Mouse (Mus musculus) G1E (cell line): ENCODE data around the gene R3hdm4. TPM values are rescaled to one million over a fixed set of nuclear protein-coding genes. Genes with fewer than 3 reads are reported as not detected.
A peak's percentile ranks its signal among the peaks of the same experiment; 100 is the strongest.

Source experiments
- ATAC-seq: 2 replicates; pipeline ENCODE4 v1.8.0; 2016; ENCODE audit warnings: mild to moderate bottlenecking; ENCODE audit not compliant: insufficient number of reproducible peaks, poor library complexity, low FRiP score, severe bottlenecking; ENCODE audit errors: extremely low read depth
- DNase-seq: peaks from one replicate; pipeline ENCODE4 v3.0.0; 2012; ENCODE audit warnings: low spot score
- H3K27me3 ChIP-seq: 2 replicates; pipeline ENCODE4 v1.6.1; 2012; ENCODE audit warnings: mild to moderate bottlenecking, low read length, inconsistent platforms; ENCODE audit not compliant: insufficient read depth
- H3K36me3 ChIP-seq: replicated peaks from 2 replicates; pipeline ENCODE3; 2012; ENCODE audit warnings: mild to moderate bottlenecking, inconsistent platforms
- H3K4me1 ChIP-seq: 2 replicates; pipeline ENCODE4 v1.6.1; 2012; ENCODE audit warnings: low read depth, low read length, inconsistent platforms, mixed read lengths; ENCODE audit not compliant: insufficient read depth
- H3K4me3 ChIP-seq: 2 replicates; pipeline ENCODE4 v1.5.1; 2012; ENCODE audit warnings: low read depth, mild to moderate bottlenecking, inconsistent platforms, low read length, moderate library complexity, mixed read lengths
- H3K9me3 ChIP-seq: replicated peaks from 2 replicates; pipeline ENCODE4 v1.6.1; 2012; ENCODE audit warnings: inconsistent platforms
- CTCF ChIP-seq: IDR thresholded peaks from 2 replicates; pipeline ENCODE4 v1.5.1; 2012; ENCODE audit warnings: low read depth, low read length, inconsistent platforms, mixed read lengths
- GATA1 ChIP-seq: IDR thresholded peaks from 2 replicates; pipeline ENCODE4 v1.6.1; 2012; ENCODE audit warnings: borderline replicate concordance, low read length, inconsistent platforms, mixed read lengths
- GATA2 ChIP-seq: IDR thresholded peaks from 2 replicates; pipeline ENCODE4 v1.6.1; 2012; ENCODE audit warnings: low read depth, low read length, inconsistent platforms, borderline replicate concordance
- POLR2AphosphoS5 ChIP-seq: IDR thresholded peaks from 2 replicates; pipeline ENCODE4 v1.6.1; 2012; ENCODE audit warnings: low read depth, low read length, inconsistent platforms; ENCODE audit not compliant: insufficient replicate concordance
- TAL1 ChIP-seq: conservative IDR thresholded peaks from 2 replicates; pipeline ENCODE4 v1.6.1; 2012; ENCODE audit warnings: low read depth, low read length, inconsistent platforms, mixed read lengths
- polyA plus RNA-seq: library from polyadenylated mRNA; stranded (reverse); fragments of >175 nt; gene quantifications from 2 replicates; pipeline ENCODE4 v1.2.3, GENCODE M21; 2012
- total RNA-seq, 2 experiments: library from RNA; stranded (forward) in 1 of 2; stranded (reverse) in 1 of 2; fragments of 200-1000 nt in 1 of 2; fragments of >200 nt in 1 of 2; fragmentation: Nextera tagmentation in 1 of 2; gene quantifications; 2 replicates each; pipeline ENCODE4 v1.2.3; 2014 to 2017

Gene R3hdm4
- total and polyA plus RNA-seq, 3 experiments, result 35.8 to 203 (median 118) TPM

DNA sequence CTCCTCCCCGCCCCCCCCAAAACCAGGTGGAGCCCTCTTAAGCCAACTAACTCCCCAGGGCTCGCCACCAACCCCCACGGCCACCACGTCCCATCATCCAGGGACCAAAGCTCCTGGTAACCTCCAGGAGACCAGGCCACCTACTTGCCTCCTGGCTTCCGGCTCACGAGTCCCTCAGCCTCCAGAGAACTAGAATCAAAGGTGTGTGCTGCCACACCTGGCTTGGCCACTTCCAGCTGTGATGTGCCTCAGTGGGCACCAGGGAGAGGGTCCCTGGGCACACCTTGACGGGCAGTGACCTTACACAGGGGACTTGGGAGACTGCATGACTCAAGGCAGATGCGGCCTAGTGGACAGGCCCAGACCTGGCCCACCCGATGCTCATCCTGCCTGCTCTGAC is 34.7 kb upstream of the R3hdm4 start:
- peaks cover 23% of the 10 kb centered on the region for H3K4me1 ChIP-seq
- DNase-seq (no peak), ATAC-seq (no peak)
- H3K9me3 ChIP-seq, result no peaks in the 10 kb centered on the region
- H3K36me3 ChIP-seq, result peaks cover 37% of the 10 kb centered on the region
- H3K4me3 ChIP-seq, result no peak overlapping the region
- TF ChIP-seq CTCF, result no peak
- peaks cover 7% of the 10 kb centered on the region; the same call in 1 of the 2 replicates for H3K27me3 ChIP-seq

- H3K4me3 ChIP-seq, result no peak overlapping the region
- ATAC-seq, result no peak
- H3K27me3 ChIP-seq, result peaks cover 7% of the 10 kb centered on the region; the same call in 1 of the 2 replicates
- H3K36me3 ChIP-seq, result peaks cover 53% of the 10 kb centered on the region
- peaks cover 22% of the 10 kb centered on the region for H3K4me1 ChIP-seq
- H3K9me3 ChIP-seq, result no peaks in the 10 kb centered on the region
- TF ChIP-seq GATA1 (no peak), CTCF (peak; percentile 65)
- no peak for DNase-seq
Measured at GRCm38 (mm10) chr10:79953946-79954345, 32.9 kb upstream of the R3hdm4 start.

DNA sequence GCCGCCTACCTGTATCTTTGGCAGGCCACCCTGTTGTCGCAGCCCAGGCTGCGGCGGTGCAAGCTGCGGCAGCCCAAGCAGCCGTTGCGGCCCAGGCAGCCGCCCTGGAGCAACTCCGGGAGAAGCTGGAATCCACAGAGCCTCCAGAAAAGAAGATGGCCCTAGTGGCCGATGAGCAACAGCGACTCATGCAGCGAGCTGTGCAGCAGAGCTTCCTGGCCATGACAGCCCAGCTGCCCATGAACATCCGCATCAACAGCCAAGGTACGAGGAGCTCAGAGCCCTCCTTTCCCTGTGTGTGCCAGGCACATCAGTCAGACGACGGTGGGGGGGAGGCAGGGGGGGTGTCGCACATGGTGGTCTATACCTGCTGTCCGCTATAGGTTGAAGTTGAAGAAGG is 29.7 kb upstream of the R3hdm4 start:
- peaks cover 82% of the 10 kb centered on the region for H3K36me3 ChIP-seq
- ATAC-seq, result no peak
- H3K4me1 ChIP-seq, result peaks cover 44% of the 10 kb centered on the region
- no peak overlapping the region for H3K4me3 ChIP-seq
- H3K27me3 ChIP-seq, result peaks cover under 1% of the 10 kb centered on the region; the same call in 1 of the 2 replicates
- TF ChIP-seq GATA1, result no peak
- no peak for TF ChIP-seq TAL1
- no peak for TF ChIP-seq GATA2
- no peak for TF ChIP-seq POLR2AphosphoS5
- TF ChIP-seq CTCF, result no peak
- no peak for DNase-seq
- no peaks in the 10 kb centered on the region for H3K9me3 ChIP-seq

- Histone ChIP-seq H3K27me3 (no peaks in the 10 kb centered on the region), H3K9me3 (no peaks in the 10 kb centered on the region), H3K4me1 (peaks cover 50% of the 10 kb centered on the region), H3K36me3 (peaks cover 89% of the 10 kb centered on the region), H3K4me3 (no peak overlapping the region)
- ATAC-seq (no peak), DNase-seq (no peak)
- TF ChIP-seq GATA1, result no peak
- no peak for TF ChIP-seq CTCF
- TF ChIP-seq POLR2AphosphoS5, result no peak
- no peak for TF ChIP-seq GATA2
- no peak for TF ChIP-seq TAL1
Measured at GRCm38 (mm10) chr10:79949873-79950272, 28.9 kb upstream of the R3hdm4 start.

DNA sequence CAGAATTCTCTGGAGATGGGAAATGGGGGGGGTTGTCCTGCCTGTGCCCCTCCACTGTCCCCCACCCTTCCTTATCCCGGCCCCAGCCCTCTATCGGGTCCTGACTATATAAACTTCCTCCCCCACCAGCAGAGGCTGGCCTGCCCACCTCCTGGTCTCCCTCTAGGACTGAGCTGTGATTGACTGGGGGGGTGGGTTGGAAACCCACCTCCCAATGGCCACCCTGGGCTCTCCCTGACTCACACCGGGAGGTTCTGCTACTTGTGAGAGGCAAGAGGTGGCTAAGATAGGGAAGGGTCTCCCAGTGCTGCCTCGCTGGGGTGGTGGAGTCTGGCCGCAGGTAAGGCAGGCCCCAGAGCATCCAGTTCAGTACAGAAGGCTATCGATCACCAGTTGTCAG is 26.5 kb upstream of the R3hdm4 start:
- Histone ChIP-seq H3K36me3 (peaks cover 95% of the 10 kb centered on the region), H3K9me3 (no peaks in the 10 kb centered on the region), H3K27me3 (no peaks in the 10 kb centered on the region), H3K4me1 (peaks cover 64% of the 10 kb centered on the region), H3K4me3 (no peak overlapping the region)
- DNase-seq, result no peak
- ATAC-seq, result no peak
- TF ChIP-seq GATA1 (no peak), CTCF (no peak), TAL1 (no peak), POLR2AphosphoS5 (no peak), GATA2 (no peak)

DNA sequence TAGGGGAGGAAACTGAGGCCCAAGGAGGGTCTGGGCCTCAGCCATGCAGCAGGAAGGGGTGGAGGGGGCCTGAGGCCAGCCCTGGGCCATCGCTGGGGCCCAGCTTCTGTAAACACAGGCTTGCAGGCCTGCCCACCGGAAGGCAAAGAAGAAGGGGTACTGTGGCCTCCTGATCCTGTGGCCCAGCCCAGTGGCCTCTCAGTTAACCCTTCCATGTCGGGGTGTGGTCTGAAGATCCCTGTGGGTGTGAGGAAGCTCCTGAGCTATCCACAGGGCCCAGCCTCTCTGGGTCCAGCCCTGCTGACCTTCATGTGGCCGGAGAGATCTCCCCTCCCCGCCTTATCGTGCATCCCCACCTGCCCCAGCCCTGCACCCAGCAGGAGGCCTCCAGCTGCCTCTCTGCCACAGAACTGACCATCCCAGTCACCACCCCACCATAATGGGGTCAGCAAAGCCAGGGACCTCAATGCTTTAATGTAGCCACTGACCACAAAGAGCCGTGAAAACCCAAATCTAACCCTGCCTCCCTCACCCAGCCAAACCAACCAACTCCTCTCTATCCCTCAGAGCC is 25.8 kb upstream of the R3hdm4 start:
- H3K4me3 ChIP-seq, result peak overlapping the region; percentile 62; the same call in 1 of the 2 replicates
- DNase-seq, result peak; percentile 65
- peaks cover 71% of the 10 kb centered on the region for H3K4me1 ChIP-seq

More for the DNA sequence above, 25.8 kb upstream of the R3hdm4 start:
- H3K27me3 ChIP-seq, result no peaks in the 10 kb centered on the region
- H3K36me3 ChIP-seq, result peaks cover 98% of the 10 kb centered on the region
- ATAC-seq, result peak; percentile 52; the same call in 1 of the 2 replicates
- H3K9me3 ChIP-seq, result no peaks in the 10 kb centered on the region
- TF ChIP-seq GATA2, result no peak
- no peak for TF ChIP-seq POLR2AphosphoS5
- no peak for TF ChIP-seq TAL1
- no peak for TF ChIP-seq GATA1
- no peak for TF ChIP-seq CTCF
